Mouse (Mus musculus) small intestine, adult 2 months (tissue): ENCODE measurements around the gene Aff3. TPM values are rescaled to one million over a fixed set of nuclear protein-coding genes. Genes with fewer than 3 reads are reported as not detected.

Experiments
- H3K27ac ChIP-seq: fragments of 200-500 bp; 2 replicates; pipeline ENCODE4 v1.5.1; 2012; ENCODE audit warnings: low read depth, low read length, control low read depth, inconsistent platforms; ENCODE audit not compliant: insufficient read depth
- H3K27me3 ChIP-seq: fragments of 200-500 bp; 2 replicates; pipeline ENCODE4 v1.6.1; 2012; ENCODE audit warnings: mild to moderate bottlenecking, moderate library complexity, low read length, inconsistent platforms; ENCODE audit not compliant: control insufficient read depth, insufficient read depth
- H3K36me3 ChIP-seq: fragments of 200-500 bp; 2 replicates; pipeline ENCODE4 v1.6.1; 2012; ENCODE audit warnings: mild to moderate bottlenecking, low read length, control low read depth, inconsistent platforms; ENCODE audit not compliant: control insufficient read depth, insufficient read depth
- H3K4me1 ChIP-seq: fragments of 200-500 bp; 2 replicates; pipeline ENCODE4 v1.6.1; 2012; ENCODE audit warnings: low read length, inconsistent platforms, mixed read lengths; ENCODE audit not compliant: control insufficient read depth, insufficient read depth, insufficient read length
- H3K4me3 ChIP-seq: fragments of 200-500 bp; 2 replicates; pipeline ENCODE4 v1.5.1; 2012; ENCODE audit warnings: low read depth, mild to moderate bottlenecking, control low read depth, inconsistent platforms, low read length, moderate library complexity
- CTCF ChIP-seq: fragments of 200-500 bp; IDR thresholded peaks from 2 replicates; pipeline ENCODE4 v1.5.1; 2012; ENCODE audit warnings: low read depth, mild to moderate bottlenecking, control low read depth, inconsistent platforms, low read length, moderate library complexity, mixed read lengths; ENCODE audit not compliant: insufficient replicate concordance, insufficient read length; ENCODE audit errors: extremely low read depth
- POLR2A ChIP-seq: fragments of 200-500 bp; IDR thresholded peaks from 2 replicates; pipeline ENCODE4 v1.6.1; 2012; ENCODE audit warnings: low read depth, mild to moderate bottlenecking, control low read depth, inconsistent platforms, low read length, moderate library complexity
- WGBS: fragments of 180-500 bp; shearing (Covaris S2); methylation state at CpG from one replicate; pipeline ENCODE4 v1.1.7; 2018; 5-methylcytosine and 5-hydroxymethylcytosine counted together
- polyA plus RNA-seq: library from polyadenylated mRNA; depleted of rRNA; stranded (reverse); fragments of >200 nt; gene quantifications from 2 replicates; pipeline ENCODE4 v1.2.3, GENCODE M21; 2012

Gene Aff3
- polyA plus RNA-seq, 1 experiment: 1.5 TPM

GRCm38 (mm10) chr1:38307821-38308704, 356.7 kb downstream of the Aff3 start:
- 42% methylated on average over 7 of the region's 7 CpGs for WGBS
- TF ChIP-seq CTCF (no peak), POLR2A (no peak)
- Histone ChIP-seq H3K4me1 (no peaks in the 10 kb centered on the region), H3K27ac (no peak overlapping the region), H3K4me3 (no peak overlapping the region), H3K27me3 (no peaks in the 10 kb centered on the region), H3K36me3 (no peaks in the 10 kb centered on the region)

- TF ChIP-seq POLR2A (no peak), CTCF (no peak)
- H3K27ac ChIP-seq: no peak overlapping the region
- H3K4me3 ChIP-seq: no peak overlapping the region
- no peaks in the 10 kb centered on the region for H3K36me3 ChIP-seq
- H3K4me1 ChIP-seq: no peaks in the 10 kb centered on the region
- WGBS: 90% methylated on average over 11 of the region's 11 CpGs
- no peaks in the 10 kb centered on the region for H3K27me3 ChIP-seq
These were observed 357.5 kb downstream of the Aff3 start for GRCm38 (mm10) chr1:38307234-38307633.

- H3K4me3 ChIP-seq: no peak overlapping the region
- no peaks in the 10 kb centered on the region for H3K4me1 ChIP-seq
- WGBS: 92% methylated on average over 7 of the region's 7 CpGs
- H3K27me3 ChIP-seq: no peaks in the 10 kb centered on the region
- H3K27ac ChIP-seq: no peak overlapping the region
- no peaks in the 10 kb centered on the region for H3K36me3 ChIP-seq
- TF ChIP-seq CTCF (no peak), POLR2A (no peak)
These were observed 358.6 kb downstream of the Aff3 start for GRCm38 (mm10) chr1:38306146-38306545.

- Histone ChIP-seq H3K27ac (no peak overlapping the region), H3K4me3 (no peak overlapping the region), H3K27me3 (no peaks in the 10 kb centered on the region), H3K36me3 (no peaks in the 10 kb centered on the region), H3K4me1 (no peaks in the 10 kb centered on the region)
- no peak for TF ChIP-seq CTCF
- no peak for TF ChIP-seq POLR2A
- 80% methylated on average over 11 of the region's 11 CpGs for WGBS
These were observed 360.4 kb downstream of the Aff3 start for GRCm38 (mm10) chr1:38304376-38304775.

GRCm38 (mm10) chr1:38298291-38298690, 366.5 kb downstream of the Aff3 start:
- Histone ChIP-seq H3K27ac (no peak overlapping the region), H3K36me3 (no peaks in the 10 kb centered on the region), H3K4me1 (no peaks in the 10 kb centered on the region), H3K27me3 (no peaks in the 10 kb centered on the region), H3K4me3 (no peak overlapping the region)
- WGBS: 73% methylated on average over 3 of the region's 3 CpGs
- TF ChIP-seq CTCF (no peak), POLR2A (no peak)

GRCm38 (mm10) chr1:38294906-38295305, 369.8 kb downstream of the Aff3 start:
- no peaks in the 10 kb centered on the region for H3K4me1 ChIP-seq
- H3K27ac ChIP-seq: no peak overlapping the region
- H3K4me3 ChIP-seq: no peak overlapping the region
- H3K36me3 ChIP-seq: no peaks in the 10 kb centered on the region
- no peaks in the 10 kb centered on the region for H3K27me3 ChIP-seq
- WGBS: 82% methylated on average over 6 of the region's 6 CpGs
- TF ChIP-seq CTCF: no peak
- no peak for TF ChIP-seq POLR2A

GRCm38 (mm10) chr1:38294336-38294695, 370.4 kb downstream of the Aff3 start:
- 96% methylated on average over 9 of the region's 9 CpGs for WGBS
- no peak for TF ChIP-seq POLR2A
- no peak for TF ChIP-seq CTCF
- Histone ChIP-seq H3K36me3 (no peaks in the 10 kb centered on the region), H3K4me3 (no peak overlapping the region), H3K27ac (no peak overlapping the region), H3K27me3 (no peaks in the 10 kb centered on the region), H3K4me1 (no peaks in the 10 kb centered on the region)
